Mouse (Mus musculus): ENCODE measurements around the gene Ifrd2.

- TF ChIP-seq CTCF (IDR thresholded peaks at IDR 0.05; ENCODE audit: low read depth, low read length) = no peak
- no peak for TF ChIP-seq GATA1 (IDR thresholded peaks at IDR 0.05; ENCODE audit: borderline replicate concordance, low read length)
- TF ChIP-seq POLR2AphosphoS5 (IDR thresholded peaks at IDR 0.05; ENCODE audit: insufficient replicate concordance, low read depth, low read length) = no peak
These were observed 15.7 kb upstream of the Ifrd2 start for GRCm38 (mm10) chr9:107571534-107572326.

All from G1E (cell line).